Mouse (Mus musculus) ES-Bruce4 (cell line): ENCODE results near the gene Rasgef1c. TPM values are rescaled to one million over a fixed set of nuclear protein-coding genes. Genes with fewer than 3 reads are reported as not detected.

Source experiments
- H3K27ac ChIP-seq: 2 replicates; pipeline ENCODE4 v1.5.1; 2012; ENCODE audit warnings: low read length, inconsistent platforms; ENCODE audit not compliant: insufficient read depth
- H3K27me3 ChIP-seq: 2 replicates; pipeline ENCODE4 v1.6.1; 2012; ENCODE audit warnings: mild to moderate bottlenecking, low read length, inconsistent platforms; ENCODE audit not compliant: control insufficient read depth, poor library complexity, insufficient read depth, severe bottlenecking
- H3K36me3 ChIP-seq: 2 replicates; pipeline ENCODE4 v1.6.1; 2012; ENCODE audit warnings: inconsistent platforms, mild to moderate bottlenecking, low read length, moderate library complexity; ENCODE audit not compliant: control insufficient read depth, poor library complexity, insufficient read depth, severe bottlenecking
- H3K4me1 ChIP-seq: one replicate; pipeline ENCODE4 v1.8.1; 2011; ENCODE audit warnings: low read length; ENCODE audit not compliant: control insufficient read depth, insufficient read depth
- H3K4me3 ChIP-seq: 2 replicates; pipeline ENCODE4 v1.5.1; 2011; ENCODE audit warnings: low read depth, mild to moderate bottlenecking, low read length
- H3K9ac ChIP-seq: 2 replicates; pipeline ENCODE4 v1.6.1; 2012; ENCODE audit warnings: low read depth, mild to moderate bottlenecking, inconsistent platforms; ENCODE audit not compliant: poor library complexity, severe bottlenecking
- H3K9me3 ChIP-seq: replicated peaks from 2 replicates; pipeline ENCODE4 v1.6.1; 2012; ENCODE audit warnings: mild to moderate bottlenecking, low read length, inconsistent platforms; ENCODE audit not compliant: control insufficient read depth, poor library complexity, insufficient read depth, severe bottlenecking
- CTCF ChIP-seq: IDR thresholded peaks from one replicate; pipeline ENCODE4 v1.8.1; 2011; ENCODE audit warnings: low read depth, low read length
- EP300 ChIP-seq: IDR thresholded peaks from 2 replicates; pipeline ENCODE4 v1.6.1; 2011; ENCODE audit warnings: low read depth, low read length; ENCODE audit not compliant: insufficient read depth
- POLR2A ChIP-seq: IDR thresholded peaks from one replicate; pipeline ENCODE4 v1.8.1; 2011; ENCODE audit warnings: low read length; ENCODE audit not compliant: insufficient read depth
- polyA plus RNA-seq: library from polyadenylated mRNA; stranded (reverse); fragments of >200 nt; gene quantifications from 2 replicates; pipeline ENCODE4 v1.2.4, GENCODE M21; 2011; ENCODE audit warnings: low read depth; ENCODE audit not compliant: missing spikeins, insufficient read depth, insufficient read length

The Rasgef1c gene
- polyA plus RNA-seq, 1 experiment, result not detected

- H3K9me3 ChIP-seq, result no peaks in the 10 kb centered on the region
- H3K9ac ChIP-seq, result no peak overlapping the region
- TF ChIP-seq EP300, result no peak
- TF ChIP-seq POLR2A, result no peak
- TF ChIP-seq CTCF, result peak; percentile 36
- H3K27ac ChIP-seq, result no peak overlapping the region
- no peaks in the 10 kb centered on the region for H3K27me3 ChIP-seq
- no peak overlapping the region for H3K4me3 ChIP-seq
- no peaks in the 10 kb centered on the region for H3K36me3 ChIP-seq
- no peaks in the 10 kb centered on the region for H3K4me1 ChIP-seq
These were observed 73.0 kb downstream of the Rasgef1c start for GRCm38 (mm10) chr11:49974675-49975074.

- Histone ChIP-seq H3K27ac (no peak overlapping the region), H3K4me3 (no peak overlapping the region), H3K4me1 (no peaks in the 10 kb centered on the region), H3K9me3 (no peaks in the 10 kb centered on the region), H3K27me3 (no peaks in the 10 kb centered on the region), H3K9ac (no peak overlapping the region), H3K36me3 (no peaks in the 10 kb centered on the region)
- no peak for TF ChIP-seq EP300
- no peak for TF ChIP-seq POLR2A
- TF ChIP-seq CTCF, result no peak
These were observed 76.4 kb downstream of the Rasgef1c start for GRCm38 (mm10) chr11:49977963-49978568.

DNA sequence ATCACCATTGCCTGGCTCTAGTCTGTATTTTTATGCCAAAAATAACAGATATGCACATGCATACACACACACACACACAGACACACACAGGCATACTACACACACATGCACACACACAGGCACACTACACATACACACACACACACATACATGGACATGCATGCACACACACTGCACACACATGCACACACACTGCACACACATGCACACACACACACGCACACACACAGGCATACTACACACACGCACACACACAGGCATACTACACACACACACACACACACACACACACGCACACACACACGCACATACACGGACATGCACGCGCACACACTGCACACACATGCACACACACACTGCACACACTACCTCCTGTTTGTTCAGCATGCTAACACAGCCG, 77.3 kb downstream of the Rasgef1c start:
- Histone ChIP-seq H3K4me1 (no peaks in the 10 kb centered on the region), H3K4me3 (no peak overlapping the region), H3K27me3 (no peaks in the 10 kb centered on the region), H3K9me3 (no peaks in the 10 kb centered on the region), H3K9ac (no peak overlapping the region), H3K36me3 (no peaks in the 10 kb centered on the region), H3K27ac (no peak overlapping the region)
- TF ChIP-seq POLR2A (no peak), CTCF (no peak), EP300 (no peak)

- TF ChIP-seq POLR2A, result no peak
- no peak for TF ChIP-seq EP300
- no peak for TF ChIP-seq CTCF
- H3K4me3 ChIP-seq, result no peak overlapping the region
- H3K9ac ChIP-seq, result no peak overlapping the region
- H3K4me1 ChIP-seq, result no peaks in the 10 kb centered on the region
- no peaks in the 10 kb centered on the region for H3K9me3 ChIP-seq
- no peaks in the 10 kb centered on the region for H3K36me3 ChIP-seq
- no peaks in the 10 kb centered on the region for H3K27me3 ChIP-seq
- no peak overlapping the region for H3K27ac ChIP-seq
These were observed 79.1 kb downstream of the Rasgef1c start for GRCm38 (mm10) chr11:49980681-49981235.

DNA sequence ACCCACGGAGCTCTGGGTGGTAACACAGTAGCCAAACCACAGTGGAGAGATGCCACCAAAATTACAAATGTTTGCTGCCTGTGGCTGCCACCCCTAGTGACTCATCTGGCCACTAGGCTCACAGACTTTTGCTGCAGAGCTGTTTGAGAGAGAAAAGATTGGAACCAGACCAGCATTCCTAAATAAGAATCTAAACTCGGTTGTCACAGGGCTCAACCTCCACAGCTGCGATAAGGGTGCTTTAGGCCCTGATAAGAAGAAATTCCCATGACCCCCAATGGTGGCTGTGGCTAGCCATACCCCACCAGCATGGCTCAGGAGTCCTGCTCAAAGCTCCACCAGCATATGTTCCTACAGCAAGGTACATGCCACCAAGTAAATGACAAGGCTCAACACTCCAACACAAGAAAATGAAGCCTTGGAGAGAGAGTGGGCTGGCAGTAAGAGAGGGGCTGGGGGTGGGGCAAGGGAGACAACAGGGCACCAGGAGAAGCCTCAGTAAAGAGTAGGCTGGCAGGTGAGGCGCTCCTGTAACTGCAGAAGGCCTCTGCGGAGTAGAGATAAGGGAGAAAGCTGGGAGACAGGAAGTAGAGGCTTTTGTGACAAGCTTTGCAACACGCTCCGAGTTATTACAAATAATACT, 79.8 kb downstream of the Rasgef1c start:
- Histone ChIP-seq H3K4me1 (no peaks in the 10 kb centered on the region), H3K27me3 (no peaks in the 10 kb centered on the region), H3K36me3 (no peaks in the 10 kb centered on the region), H3K4me3 (no peak overlapping the region), H3K27ac (no peak overlapping the region), H3K9ac (no peak overlapping the region), H3K9me3 (no peaks in the 10 kb centered on the region)
- TF ChIP-seq CTCF (no peak), EP300 (no peak), POLR2A (no peak)

DNA sequence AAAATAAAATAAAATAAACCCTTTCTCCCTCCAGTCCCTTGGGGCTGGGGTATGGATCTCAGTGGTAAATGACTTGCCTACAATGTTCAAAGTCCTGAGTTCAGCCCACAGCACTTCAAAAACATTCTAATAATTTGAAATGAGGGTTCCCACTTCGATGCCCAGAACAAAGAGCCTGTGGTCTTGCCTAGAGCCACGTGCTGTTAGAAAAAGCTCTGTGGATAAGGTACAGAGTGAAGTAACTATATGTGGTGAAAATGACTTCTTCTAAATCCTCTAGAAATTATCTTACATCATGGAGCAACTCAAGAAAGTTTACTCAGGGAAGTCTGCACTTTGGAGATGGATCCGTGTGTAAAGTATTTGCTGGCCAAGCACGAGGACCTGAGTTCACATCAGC, 80.5 kb downstream of the Rasgef1c start:
- H3K9ac ChIP-seq, result no peak overlapping the region
- no peaks in the 10 kb centered on the region for H3K27me3 ChIP-seq
- no peak overlapping the region for H3K4me3 ChIP-seq
- no peaks in the 10 kb centered on the region for H3K9me3 ChIP-seq
- no peak overlapping the region for H3K27ac ChIP-seq
- H3K4me1 ChIP-seq, result no peaks in the 10 kb centered on the region
- H3K36me3 ChIP-seq, result no peaks in the 10 kb centered on the region
- TF ChIP-seq POLR2A (no peak), CTCF (no peak), EP300 (no peak)
